Mouse (Mus musculus): ENCODE measurements around the gene Snrpn. TPM values are rescaled to one million over a fixed set of nuclear protein-coding genes. Genes with fewer than 3 reads are reported as not detected.
"Not testable (repeated sequence)": the region's sequence is repeated elsewhere in the genome, so short reads cannot be mapped to it uniquely, and the experiment has no call there.

Gene Snrpn
- polyA plus RNA-seq (2016; fragmentation: Nextera tagmentation; extraction: Ambion mirVana) = 53.9 and 60.5 TPM in 2 replicates

- H3K36me3 ChIP-seq = no peaks in the 10 kb centered on the region
- H3K27ac ChIP-seq = no peak within 1 kb of the TSS
- 0 out of 2 replicates have a peak, but pooled peaks cover 5% of the 10 kb centered on the region for H3K9me3 ChIP-seq
- no peak for ATAC-seq (ENCODE audit: insufficient number of reproducible peaks, insufficient read depth, low FRiP score, low TSS enrichment, low read depth)
- no peaks in the 10 kb centered on the region for H3K4me1 ChIP-seq (replicated peaks)
- H3K4me3 ChIP-seq (replicated peaks) = no peak within 1 kb of the TSS
- WGBS = 63% methylated on average over 4 of the region's 4 CpGs
- no peak within 1 kb of the TSS for H3K9ac ChIP-seq (replicated peaks)
- no peaks in the 10 kb centered on the region for H3K27me3 ChIP-seq
- no peak within 1 kb of the TSS for H3K4me2 ChIP-seq
Observed at GRCm38 (mm10) chr7:60139742-60140480, at the start of gene Snrpn. Gene Snrpn, minus strand, starts transcription at chr7:60140219.

GRCm38 (mm10) chr7:60170250-60171185, 30.5 kb upstream of the Snrpn start:
- Histone ChIP-seq H3K36me3 (no peaks in the 10 kb centered on the region), H3K9me3 (no peaks in the 10 kb centered on the region; the same call in 1 of the 2 replicates), H3K4me3 (replicated peaks) (no peak overlapping the region), H3K4me1 (replicated peaks) (no peaks in the 10 kb centered on the region), H3K4me2 (no peak overlapping the region), H3K9ac (replicated peaks) (no peak overlapping the region), H3K27me3 (no peaks in the 10 kb centered on the region), H3K27ac (no peak overlapping the region)
- no peak for ATAC-seq (ENCODE audit: insufficient number of reproducible peaks, insufficient read depth, low FRiP score, low TSS enrichment, low read depth)
- 73% methylated on average over 5 of the region's 5 CpGs for WGBS

GRCm38 (mm10) chr7:60125332-60125731, 14.7 kb downstream of the Snrpn start:
- Histone ChIP-seq H3K4me3 (replicated peaks) (no peak overlapping the region), H3K4me2 (no peak overlapping the region), H3K9me3 (no peaks in the 10 kb centered on the region), H3K27me3 (no peaks in the 10 kb centered on the region), H3K36me3 (no peaks in the 10 kb centered on the region), H3K4me1 (replicated peaks) (no peaks in the 10 kb centered on the region), H3K27ac (no peak overlapping the region), H3K9ac (replicated peaks) (no peak overlapping the region)
- 62% methylated on average over 7 of the region's 7 CpGs for WGBS
- ATAC-seq (ENCODE audit: insufficient number of reproducible peaks, insufficient read depth, low FRiP score, low TSS enrichment, low read depth) = no peak

GRCm38 (mm10) chr7:60123086-60123624, 16.9 kb downstream of the Snrpn start:
- not testable (repeated sequence) for H3K4me2 ChIP-seq

GRCm38 (mm10) chr7:60122434-60123085, 17.5 kb downstream of the Snrpn start:
- no peaks in the 10 kb centered on the region for H3K27me3 ChIP-seq
- no peaks in the 10 kb centered on the region for H3K36me3 ChIP-seq
- no peak overlapping the region for H3K4me2 ChIP-seq
- H3K4me3 ChIP-seq (replicated peaks) = no peak overlapping the region
- H3K4me1 ChIP-seq (replicated peaks) = no peaks in the 10 kb centered on the region
- ATAC-seq (ENCODE audit: insufficient number of reproducible peaks, insufficient read depth, low FRiP score, low TSS enrichment, low read depth) = no peak
- no peak overlapping the region for H3K27ac ChIP-seq
- H3K9ac ChIP-seq (replicated peaks) = no peak overlapping the region
- 72% methylated on average over 2 of the region's 2 CpGs for WGBS
- H3K9me3 ChIP-seq = no peaks in the 10 kb centered on the region

More at GRCm38 (mm10) chr7:60123086-60123624, 16.9 kb downstream of the Snrpn start:
- H3K9me3 ChIP-seq; H3K9ac ChIP-seq (replicated peaks); H3K4me1 ChIP-seq (replicated peaks); H3K4me3 ChIP-seq (replicated peaks); H3K27me3 ChIP-seq; H3K27ac ChIP-seq; ATAC-seq (ENCODE audit: insufficient number of reproducible peaks, insufficient read depth, low FRiP score, low TSS enrichment, low read depth); H3K36me3 ChIP-seq: not testable (repeated sequence)
- 66% methylated on average over 3 of the region's 3 CpGs for WGBS

GRCm38 (mm10) chr7:60097154-60097859, 42.7 kb downstream of the Snrpn start:
- no peak for ATAC-seq (ENCODE audit: insufficient number of reproducible peaks, insufficient read depth, low FRiP score, low TSS enrichment, low read depth)
- 67% methylated on average over 3 of the region's 3 CpGs for WGBS
- no peak overlapping the region for H3K4me2 ChIP-seq
- no peak overlapping the region for H3K9ac ChIP-seq (replicated peaks)
- H3K4me3 ChIP-seq (replicated peaks) = no peak overlapping the region
- H3K4me1 ChIP-seq (replicated peaks) = no peaks in the 10 kb centered on the region
- H3K27me3 ChIP-seq = no peaks in the 10 kb centered on the region
- H3K36me3 ChIP-seq = no peaks in the 10 kb centered on the region
- 0 out of 2 replicates have a peak, but pooled peaks cover 3% of the 10 kb centered on the region for H3K9me3 ChIP-seq
- no peak overlapping the region for H3K27ac ChIP-seq

GRCm38 (mm10) chr7:60076301-60076700, 63.7 kb downstream of the Snrpn start:
- Histone ChIP-seq H3K4me2 (no peak overlapping the region), H3K4me1 (replicated peaks) (no peaks in the 10 kb centered on the region), H3K4me3 (replicated peaks) (no peak overlapping the region), H3K9me3 (0 out of 2 replicates have a peak, but pooled peaks cover 4% of the 10 kb centered on the region), H3K36me3 (no peaks in the 10 kb centered on the region), H3K27ac (no peak overlapping the region), H3K9ac (replicated peaks) (no peak overlapping the region), H3K27me3 (no peaks in the 10 kb centered on the region)
- ATAC-seq (ENCODE audit: insufficient number of reproducible peaks, insufficient read depth, low FRiP score, low TSS enrichment, low read depth) = no peak
- 66% methylated on average over 2 of the region's 2 CpGs for WGBS

- Histone ChIP-seq H3K9me3 (no peaks in the 10 kb centered on the region), H3K36me3 (no peaks in the 10 kb centered on the region), H3K4me1 (replicated peaks) (no peaks in the 10 kb centered on the region), H3K27me3 (no peaks in the 10 kb centered on the region), H3K27ac (no peak overlapping the region), H3K4me3 (replicated peaks) (no peak overlapping the region), H3K9ac (replicated peaks) (no peak overlapping the region), H3K4me2 (no peak overlapping the region)
- 74% methylated on average over 6 of the region's 6 CpGs for WGBS
- no peak for ATAC-seq (ENCODE audit: insufficient number of reproducible peaks, insufficient read depth, low FRiP score, low TSS enrichment, low read depth)
Observed at GRCm38 (mm10) chr7:60047481-60048201, 92.4 kb downstream of the Snrpn start.

GRCm38 (mm10) chr7:60013186-60013585, 126.8 kb downstream of the Snrpn start:
- Histone ChIP-seq H3K9me3 (no peaks in the 10 kb centered on the region; the same call in 1 of the 2 replicates), H3K36me3 (no peaks in the 10 kb centered on the region), H3K9ac (replicated peaks) (no peak overlapping the region), H3K27me3 (no peaks in the 10 kb centered on the region), H3K27ac (no peak overlapping the region), H3K4me1 (replicated peaks) (no peaks in the 10 kb centered on the region), H3K4me2 (no peak overlapping the region), H3K4me3 (replicated peaks) (no peak overlapping the region)
- 72% methylated on average over 3 of the region's 3 CpGs for WGBS
- ATAC-seq (ENCODE audit: insufficient number of reproducible peaks, insufficient read depth, low FRiP score, low TSS enrichment, low read depth) = no peak

All from limb, embryonic 12.5 days (tissue).